In genomic region chr3:68693441-68694048, GRCm38 (mm10) we compare ENCODE assay signal across 8 mouse cellular contexts. TPM values are rescaled to one million over a fixed set of nuclear protein-coding genes. Genes with fewer than 3 reads are reported as not detected.
DNase-seq lines count a peak whose midpoint lies in the region; ATAC-seq lines count a peak whose summit lies in the region.

No protein-coding gene starts in this region.

- H3K4me3 ChIP-seq in forebrain, embryonic 12.5 days (replicated peaks): no peak overlapping the region
- no peak overlapping the region for H3K4me3 ChIP-seq in forebrain, embryonic 11.5 days (ENCODE audit: low read depth, low read length)
- no peak overlapping the region for H3K4me3 ChIP-seq in forebrain, embryonic 16.5 days (replicated peaks; ENCODE audit: low read length)
- H3K4me3 ChIP-seq in megakaryocyte, embryonic 14.5 days (replicated peaks): peak overlapping the region; percentile 94

- WGBS in forebrain, embryonic 12.5 days: 51% methylated on average over 11 of the region's 11 CpGs
- WGBS in forebrain, embryonic 11.5 days: 57% methylated on average over 11 of the region's 11 CpGs
- 43% methylated on average over 11 of the region's 11 CpGs for WGBS in forebrain, embryonic 16.5 days

- no peak overlapping the region for H3K27ac ChIP-seq in forebrain, embryonic 12.5 days
- no peak overlapping the region for H3K27ac ChIP-seq in forebrain, embryonic 11.5 days (ENCODE audit: low read depth, low read length)
- no peak overlapping the region for H3K27ac ChIP-seq in forebrain, embryonic 16.5 days (ENCODE audit: low read length)

- no peak overlapping the region for H3K9ac ChIP-seq in forebrain, embryonic 12.5 days
- H3K9ac ChIP-seq in forebrain, embryonic 11.5 days (ENCODE audit: low read length): no peak overlapping the region
- H3K9ac ChIP-seq in forebrain, embryonic 16.5 days (replicated peaks; ENCODE audit: low read depth, low read length): no peak overlapping the region

- DNase-seq in forebrain, embryonic 11.5 days (ENCODE audit: low spot score): no peak
- DNase-seq in NIH3T3 (ENCODE audit: low read depth): peak; percentile 45
- peak; percentile 76 to 78 for DNase-seq in left cerebral cortex, postnatal 14 days (ENCODE audit: low spot score in 2 of 2)
- peak; percentile 24 for DNase-seq in thymus, postnatal 0 days (ENCODE audit: low spot score)

- H3K4me2 ChIP-seq in forebrain, embryonic 12.5 days: no peak overlapping the region
- H3K4me2 ChIP-seq in forebrain, embryonic 11.5 days (ENCODE audit: low read depth, low read length, severe bottlenecking): no peak overlapping the region
- H3K4me2 ChIP-seq in forebrain, embryonic 16.5 days (ENCODE audit: low read length): no peak overlapping the region

- H3K9me3 ChIP-seq in forebrain, embryonic 12.5 days: no peaks in the 10 kb centered on the region
- no peaks in the 10 kb centered on the region for H3K9me3 ChIP-seq in forebrain, embryonic 11.5 days (ENCODE audit: control insufficient read depth, low read length)
- no peaks in the 10 kb centered on the region for H3K9me3 ChIP-seq in forebrain, embryonic 16.5 days (ENCODE audit: control insufficient read depth, low read length)
- H3K9me3 ChIP-seq in megakaryocyte, embryonic 14.5 days: no peaks in the 10 kb centered on the region

- ATAC-seq in forebrain, embryonic 12.5 days (ENCODE audit: low FRiP score): 0 out of 2 replicates have a peak, but pooled peaks have one; percentile 39
- ATAC-seq in forebrain, embryonic 11.5 days (replicated peaks; ENCODE audit: low FRiP score): no peak
- ATAC-seq in forebrain, embryonic 16.5 days: peak; percentile 84
- peak; percentile 43 to 56; a peak in 3 of 4 replicates for ATAC-seq in hematopoietic stem cell, adult 5-6 weeks (replicated peaks in 1 of 2; ENCODE audit: insufficient read depth in 1 of 2, low FRiP score in 2 of 2, low TSS enrichment in 1 of 2, low read depth in 1 of 2, poor library complexity in 2 of 2, severe bottlenecking in 2 of 2)

- intact Hi-C loops in left cerebral cortex, postnatal 14 days (cut with DNase I): no loop called here

- no peaks in the 10 kb centered on the region for H3K27me3 ChIP-seq in forebrain, embryonic 12.5 days
- no peaks in the 10 kb centered on the region for H3K27me3 ChIP-seq in forebrain, embryonic 11.5 days (ENCODE audit: control insufficient read depth, insufficient read depth, low read length)
- no peaks in the 10 kb centered on the region for H3K27me3 ChIP-seq in forebrain, embryonic 16.5 days (replicated peaks; ENCODE audit: control insufficient read depth, insufficient read depth, low read length)
- H3K27me3 ChIP-seq in megakaryocyte, embryonic 14.5 days (replicated peaks): no peaks in the 10 kb centered on the region

- no peaks in the 10 kb centered on the region for H3K4me1 ChIP-seq in forebrain, embryonic 12.5 days
- no peaks in the 10 kb centered on the region for H3K4me1 ChIP-seq in forebrain, embryonic 11.5 days (replicated peaks; ENCODE audit: control insufficient read depth, insufficient read depth, low read length)
- H3K4me1 ChIP-seq in forebrain, embryonic 16.5 days (replicated peaks; ENCODE audit: control insufficient read depth, insufficient read depth, low read length): 0 out of 2 replicates have a peak, but pooled peaks cover 6% of the 10 kb centered on the region
- peaks cover 94% of the 10 kb centered on the region for H3K4me1 ChIP-seq in megakaryocyte, embryonic 14.5 days

- H3K36me3 ChIP-seq in forebrain, embryonic 12.5 days (replicated peaks): no peaks in the 10 kb centered on the region
- no peaks in the 10 kb centered on the region for H3K36me3 ChIP-seq in forebrain, embryonic 11.5 days (ENCODE audit: control insufficient read depth, insufficient read depth, low read length)
- H3K36me3 ChIP-seq in forebrain, embryonic 16.5 days (ENCODE audit: control insufficient read depth, insufficient read depth): no peaks in the 10 kb centered on the region
- peaks cover 51% of the 10 kb centered on the region for H3K36me3 ChIP-seq in megakaryocyte, embryonic 14.5 days (replicated peaks; ENCODE audit: low read length)

RNA-seq across cellular contexts. Expression of gene Il12a, which starts 3.1 kb away (rescaled TPM):
- polyA plus RNA-seq in forebrain, embryonic 12.5 days (2016; fragmentation: Nextera tagmentation; extraction: Ambion mirVana): 0.24 TPM in 1 of 2 replicates, not detected in the other
- polyA plus RNA-seq in forebrain, embryonic 11.5 days (2014; fragmentation: Nextera tagmentation; extraction: Ambion mirVana): 0.31 and 0.36 TPM in 2 replicates
- polyA plus RNA-seq in forebrain, embryonic 16.5 days (2015; fragmentation: Nextera tagmentation; extraction: Ambion mirVana): 0.32 TPM in 1 of 2 replicates, not detected in the other
- 109 and 152 TPM in 2 replicates for total RNA-seq in hematopoietic stem cell, adult 5-6 weeks (2017)
- total RNA-seq in left cerebral cortex, postnatal 14 days (2021): 1 to 10 TPM; 2.3 to 2.5 TPM
- polyA plus RNA-seq in megakaryocyte, embryonic 14.5 days (2012; ENCODE audit: insufficient read depth, low replicate concordance): 10.1 and 12.0 TPM in 2 replicates
- polyA plus RNA-seq in thymus, postnatal 0 days (2015; fragmentation: Nextera tagmentation; extraction: Ambion mirVana): 3.0 TPM in 2 replicates
